Mouse (Mus musculus) kidney, adult 18-20 months (tissue): ENCODE measurements around the gene Hist2h2ab.
A peak's percentile ranks its signal among the peaks of the same experiment; 100 is the strongest.
"Not testable (repeated sequence)": the region's sequence is repeated elsewhere in the genome, so short reads cannot be mapped to it uniquely, and the experiment has no call there.

ENCODE experiments used
- DNase-seq: peaks from one replicate; pipeline ENCODE4 v3.0.0; 2021

The Hist2h2ab gene

GRCm38 (mm10) chr3:96198601-96199251 is 20.9 kb upstream of the Hist2h2ab start:
- DNase-seq, result not testable (repeated sequence)

DNA sequence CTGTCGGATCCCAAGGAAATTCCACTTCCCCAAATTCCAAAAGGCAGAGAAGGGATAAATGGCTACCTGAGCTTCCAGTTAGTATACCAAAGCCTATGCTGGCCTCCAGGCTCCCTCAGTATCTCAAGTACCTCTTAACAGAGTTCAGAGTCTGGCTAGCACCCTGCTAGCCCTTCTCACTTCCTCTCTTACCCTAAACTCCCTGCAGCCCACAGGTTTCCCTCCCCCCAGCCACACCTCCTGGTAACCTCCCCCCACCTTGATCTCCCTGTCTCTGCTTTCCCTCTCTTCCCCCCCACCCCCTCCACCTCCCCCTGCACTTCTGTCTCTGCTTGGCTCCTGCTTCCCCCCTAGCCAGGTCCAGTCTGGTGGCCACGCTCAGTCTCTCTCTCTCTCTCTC is 19.9 kb upstream of the Hist2h2ab start:
- no peak for DNase-seq

- no peak for DNase-seq
These were observed 11.8 kb upstream of the Hist2h2ab start for GRCm38 (mm10) chr3:96207819-96208218.

DNA sequence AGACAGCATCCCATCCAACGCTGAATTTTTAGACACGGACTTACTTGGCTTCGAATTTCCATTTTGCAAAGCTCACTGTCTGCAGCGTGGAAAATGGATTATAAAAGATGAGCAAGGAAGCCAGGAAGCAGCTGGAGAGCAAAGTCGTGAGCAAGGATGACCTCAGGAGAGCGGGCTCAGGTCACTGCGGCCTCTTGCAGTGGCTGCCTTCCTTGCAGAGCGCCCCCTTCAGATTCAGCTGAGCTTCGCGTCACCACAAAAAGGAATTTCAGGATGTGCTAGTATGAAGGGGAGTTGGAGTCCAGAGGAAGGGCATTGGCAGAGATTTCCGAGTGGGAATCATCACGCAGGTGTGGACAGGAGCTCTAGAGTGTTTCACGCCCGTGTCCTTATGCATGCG is 10.4 kb upstream of the Hist2h2ab start:
- peak; percentile 23 for DNase-seq

GRCm38 (mm10) chr3:96219191-96219641 is 449 bp upstream of the Hist2h2ab start:
- DNase-seq, result peak; percentile 58

DNA sequence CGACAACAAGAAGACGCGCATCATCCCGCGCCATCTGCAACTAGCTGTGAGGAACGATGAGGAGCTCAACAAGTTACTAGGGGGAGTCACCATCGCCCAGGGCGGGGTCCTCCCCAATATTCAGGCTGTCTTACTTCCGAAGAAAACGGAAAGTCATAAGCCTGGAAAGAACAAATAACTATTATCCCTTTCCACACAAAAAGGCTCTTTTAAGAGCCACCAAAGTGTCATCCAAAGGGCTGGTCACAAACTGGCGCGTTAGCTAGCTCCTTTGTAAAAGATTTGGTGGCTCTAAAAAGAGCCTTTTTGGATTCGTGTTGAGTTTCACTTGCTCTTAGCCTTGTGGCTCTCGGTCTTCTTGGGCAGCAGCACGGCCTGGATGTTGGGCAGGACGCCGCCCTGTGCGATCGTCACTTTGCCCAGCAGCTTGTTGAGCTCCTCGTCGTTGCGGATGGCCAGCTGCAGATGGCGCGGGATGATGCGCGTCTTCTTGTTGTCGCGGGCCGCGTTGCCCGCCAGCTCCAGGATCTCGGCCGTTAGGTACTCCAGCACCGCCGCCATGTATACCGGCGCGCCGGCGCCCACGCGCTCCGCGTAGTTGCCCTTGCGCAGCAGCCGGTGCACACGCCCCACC is 583 bp downstream of the Hist2h2ab start:
- not testable (repeated sequence) for DNase-seq

GRCm38 (mm10) chr3:96220765-96221639 is 1.3 kb downstream of the Hist2h2ab start, which contains the start of the genes Hist2h2ac and Hist2h2be:
TSS of gene Hist2h2ac (minus strand) at chr3:96220880.
TSS of gene Hist2h2be (plus strand) at chr3:96221119.
- DNase-seq, result peak; percentile 91

GRCm38 (mm10) chr3:96221640-96222038 is 2.0 kb downstream of the Hist2h2ab start:
- peak; percentile 21 for DNase-seq

DNA sequence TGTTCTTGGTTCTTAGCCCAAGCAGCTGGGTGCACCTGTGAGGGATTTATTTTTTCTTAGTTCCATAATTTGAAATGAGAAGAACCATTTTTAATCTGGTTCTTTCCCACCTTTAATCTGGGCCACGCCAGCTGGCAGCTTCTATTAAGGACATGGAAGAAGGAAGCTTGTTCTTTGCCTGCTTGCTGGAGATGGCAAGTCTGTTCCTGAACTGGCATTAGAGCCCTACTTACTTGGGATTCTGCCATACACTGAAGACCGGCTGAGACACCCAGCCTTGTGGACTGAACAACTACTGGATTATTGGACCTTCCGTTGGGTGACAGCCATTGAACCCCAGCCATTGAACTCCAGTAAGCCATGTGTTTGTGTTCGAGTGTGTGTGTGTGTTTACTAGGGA is 3.1 kb downstream of the Hist2h2ab start:
- DNase-seq, result no peak

GRCm38 (mm10) chr3:96225421-96225820 is 5.8 kb downstream of the Hist2h2ab start:
- DNase-seq, result no peak

DNA sequence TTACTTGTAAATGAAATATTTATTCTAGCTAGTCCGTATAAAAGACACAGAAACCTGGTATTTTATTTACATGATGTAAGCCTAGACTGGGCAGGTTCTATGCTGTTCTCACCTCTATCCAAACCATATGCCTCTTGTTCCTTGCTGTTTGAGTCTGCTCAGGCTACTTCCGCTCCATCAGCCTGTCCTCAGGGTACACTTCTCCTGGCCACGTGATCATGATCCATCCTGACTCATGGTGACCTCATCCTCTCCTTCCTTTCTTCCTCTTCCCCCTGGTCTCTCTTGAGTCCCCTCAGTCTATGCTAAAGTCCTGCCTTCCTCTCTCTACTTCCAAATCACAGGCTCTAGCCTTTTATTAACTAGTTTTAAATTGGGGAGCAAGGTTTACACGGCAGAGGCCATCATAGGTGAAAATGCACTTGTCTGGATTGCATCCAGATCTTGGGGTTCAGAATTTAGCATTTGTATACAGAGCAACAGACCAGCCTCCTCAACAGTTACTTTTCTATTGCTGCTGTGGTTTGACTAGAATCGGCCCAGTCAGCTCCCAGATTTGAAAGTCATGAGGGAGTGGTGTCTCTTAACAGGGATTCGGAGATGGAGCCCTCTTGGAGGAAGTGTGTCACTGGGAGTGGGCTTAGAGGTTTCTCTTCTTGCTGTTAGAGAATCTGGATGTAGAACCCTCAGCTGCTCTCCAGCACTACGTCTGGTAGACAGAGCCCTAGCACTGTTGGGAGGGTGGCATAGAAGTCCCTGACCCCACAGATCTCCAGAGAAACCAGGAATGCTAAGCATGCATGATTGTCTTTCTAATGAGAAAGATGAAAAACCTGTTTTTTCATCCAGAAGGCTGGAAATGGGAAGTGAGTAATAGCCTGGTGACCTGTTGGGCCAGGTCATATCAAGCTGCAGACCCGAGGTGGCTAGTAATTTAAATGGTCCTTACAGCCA is 7.3 kb downstream of the Hist2h2ab start:
- DNase-seq, result no peak

DNA sequence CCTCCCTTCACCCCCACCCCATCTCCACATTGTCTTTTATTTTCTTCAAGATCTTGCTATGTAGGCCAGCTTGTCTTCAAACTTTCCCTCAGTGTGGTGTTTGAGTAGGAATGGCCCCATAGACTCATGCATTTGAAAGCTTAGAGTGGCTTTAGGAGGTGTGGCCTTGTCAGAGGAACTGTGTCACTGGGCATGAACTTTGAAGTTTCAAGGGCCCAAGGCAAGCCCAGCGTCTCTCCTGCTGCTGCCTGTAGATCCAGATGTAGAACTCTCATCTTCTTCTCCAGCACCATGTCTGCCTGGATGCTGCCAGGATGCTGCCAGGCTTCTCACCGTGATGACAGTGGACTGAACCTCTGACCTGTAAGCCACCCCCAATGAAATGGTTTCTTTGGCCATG is 9.2 kb downstream of the Hist2h2ab start:
- no peak for DNase-seq

DNA sequence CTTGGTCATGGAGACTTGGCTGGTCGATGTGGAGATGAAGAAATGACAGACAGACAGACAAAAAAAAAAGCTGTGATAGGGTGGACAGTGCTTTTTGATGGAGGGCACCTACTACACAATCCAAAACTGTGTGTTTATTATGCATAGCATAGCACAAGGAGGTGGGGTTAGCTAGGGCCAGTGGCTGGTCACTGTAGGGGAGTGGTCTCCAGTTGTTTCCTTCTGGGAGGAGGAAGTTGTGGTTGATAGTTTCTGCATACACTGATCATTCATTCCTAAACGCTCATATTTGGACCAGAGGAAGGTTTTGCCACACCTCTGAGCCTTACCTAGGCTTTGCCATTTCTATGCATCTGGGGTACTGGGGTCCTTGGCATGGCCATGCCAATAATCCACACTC is 10.7 kb downstream of the Hist2h2ab start:
- no peak for DNase-seq

DNA sequence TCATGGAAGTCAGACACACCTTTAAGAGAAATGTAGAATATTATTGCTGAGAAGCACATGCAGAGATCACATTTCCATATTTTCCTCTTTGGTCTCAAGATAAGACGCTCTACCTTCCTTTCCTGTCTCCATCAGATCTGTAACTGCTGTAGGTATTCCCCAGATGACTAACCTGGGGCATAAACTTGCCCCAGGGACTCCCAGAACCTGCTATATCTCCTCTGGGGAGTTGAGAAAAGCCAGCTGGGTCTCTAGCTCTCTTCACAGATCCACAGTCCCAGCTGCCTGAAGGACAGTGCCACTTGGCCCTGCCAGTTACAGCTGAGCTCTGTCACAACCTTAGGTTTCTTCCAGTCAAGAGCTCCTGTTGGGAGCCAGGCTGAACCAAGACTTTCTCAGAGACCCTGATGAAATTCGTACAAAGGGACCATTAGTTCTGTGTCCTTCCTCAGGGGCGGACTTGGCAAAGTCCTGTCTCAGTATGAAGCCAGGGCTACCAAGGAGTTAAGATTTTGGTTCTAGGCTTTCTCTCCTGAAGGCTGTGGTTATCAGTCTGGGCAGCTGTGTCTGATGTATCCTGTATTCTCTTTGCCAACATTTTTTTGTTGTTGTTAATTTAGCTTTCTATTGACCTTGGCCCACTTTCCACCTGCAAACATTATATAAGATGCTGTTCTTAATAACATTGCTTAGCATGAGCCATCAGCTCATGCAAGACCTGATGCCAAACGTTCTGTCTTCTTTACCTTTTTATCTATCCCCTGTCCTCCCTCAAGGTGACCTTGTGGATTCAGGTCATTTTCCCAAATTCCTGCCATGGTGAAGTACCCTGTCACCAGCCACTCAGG is 11.5 kb downstream of the Hist2h2ab start:
- DNase-seq, result no peak

GRCm38 (mm10) chr3:96231758-96232120 is 12.1 kb downstream of the Hist2h2ab start:
- DNase-seq, result no peak

DNA sequence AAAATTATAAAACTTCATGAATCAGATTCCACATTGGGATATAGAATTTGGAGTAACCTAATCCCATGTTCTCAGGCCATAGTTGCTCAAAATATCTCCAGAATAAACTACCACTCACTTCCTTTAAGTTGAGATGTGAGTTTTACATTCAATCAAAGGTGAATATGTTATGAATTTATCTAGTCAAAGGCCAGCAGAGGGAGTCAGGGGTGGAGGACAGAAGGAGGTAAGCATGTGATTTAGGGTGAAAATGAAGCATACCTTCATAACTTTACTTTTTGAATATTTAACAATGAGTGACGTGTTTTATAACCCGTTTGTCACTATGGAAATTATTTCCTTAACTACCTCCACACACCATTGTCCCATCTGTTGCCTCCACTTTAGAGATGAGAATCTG is 15.2 kb downstream of the Hist2h2ab start:
- no peak for DNase-seq

DNA sequence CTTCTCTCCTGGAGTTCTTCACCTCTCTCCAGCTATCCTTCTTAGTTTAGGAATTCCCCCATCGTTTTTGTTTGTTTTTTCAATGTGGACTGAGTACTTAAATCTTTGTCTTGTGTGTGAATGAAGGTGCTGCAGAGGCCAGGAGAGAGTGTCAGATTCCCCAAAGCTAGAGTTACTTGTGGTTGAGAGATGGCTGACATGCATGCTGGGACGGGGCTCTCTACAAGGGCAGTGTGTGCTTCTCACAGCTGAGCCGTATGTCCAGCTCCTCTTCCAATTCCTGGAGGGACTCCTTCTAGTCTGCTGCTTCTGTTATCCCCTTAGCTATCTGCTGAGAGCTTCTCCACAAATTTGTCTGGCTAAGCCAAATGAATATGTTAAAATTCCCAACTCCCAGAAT is 16.2 kb downstream of the Hist2h2ab start:
- no peak for DNase-seq

- DNase-seq, result no peak
These were observed 17.2 kb downstream of the Hist2h2ab start for GRCm38 (mm10) chr3:96236834-96237334.

DNA sequence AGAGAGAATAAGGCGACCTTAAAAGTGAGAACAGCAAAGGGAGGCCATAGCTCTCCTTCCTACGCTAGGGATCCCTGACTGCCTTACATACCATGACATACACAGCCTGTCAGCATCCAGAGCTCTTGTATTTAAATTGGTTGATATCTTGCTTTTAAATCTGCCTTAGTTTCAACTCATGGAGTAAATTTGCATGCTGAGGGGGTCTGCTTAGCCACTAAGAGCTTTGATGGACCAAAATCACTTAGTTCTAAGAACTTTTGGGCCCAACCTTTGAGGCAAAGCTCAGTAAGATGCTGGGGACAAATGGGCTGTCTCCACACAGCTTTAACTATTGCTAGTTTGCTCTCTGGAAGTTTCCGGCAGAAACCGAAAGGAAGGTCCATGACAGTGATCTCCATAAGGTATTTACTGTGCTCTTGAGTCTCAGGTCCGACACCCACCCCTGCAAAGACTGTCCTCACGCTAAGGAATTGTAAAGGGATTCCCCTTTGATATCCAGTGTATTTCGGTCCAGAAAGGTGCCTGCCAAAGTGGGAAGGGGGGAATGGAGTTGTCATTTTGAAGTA is 17.8 kb downstream of the Hist2h2ab start:
- no peak for DNase-seq

DNA sequence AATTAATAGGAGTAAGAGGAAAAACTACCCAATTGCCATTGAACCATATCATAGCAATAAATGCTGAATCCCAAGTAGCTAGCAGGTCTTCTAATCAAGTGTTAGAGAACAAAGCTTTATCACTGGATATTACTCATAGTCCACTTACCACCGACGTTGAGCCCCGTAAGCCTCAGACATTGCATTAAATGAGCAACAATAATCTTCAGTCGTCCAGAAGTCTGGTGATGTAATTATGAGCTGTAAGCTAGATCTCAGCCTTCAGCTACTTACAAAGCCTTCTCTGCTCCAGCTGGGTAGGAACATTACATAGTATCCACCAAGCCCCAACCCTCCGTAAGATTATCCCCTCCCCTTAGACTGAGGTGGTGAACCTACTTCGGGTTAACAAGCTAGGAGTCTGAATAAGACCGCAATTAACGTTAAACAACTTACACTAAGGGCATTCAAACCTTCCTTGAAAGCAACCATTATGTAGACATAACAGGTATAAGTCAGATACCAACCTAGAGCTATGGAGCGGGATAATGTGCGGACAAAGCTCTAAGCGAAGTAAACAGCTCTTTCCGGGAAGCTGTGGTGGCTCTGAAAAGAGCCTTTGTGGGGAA is 18.3 kb downstream of the Hist2h2ab start:
- DNase-seq, result no peak
